Mouse (Mus musculus) MEL-GATA-1-ER (cell line): Measurements from ENCODE around the gene Olfr305.
"Not testable (repeated sequence)": the region's sequence is repeated elsewhere in the genome, so short reads cannot be mapped to it uniquely, and the experiment has no call there.

Experiments used
- DNase-seq: peaks from one replicate; pipeline ENCODE4 v3.0.0-alpha.2; 2012; ENCODE audit warnings: low read depth; ENCODE audit errors: extremely low read depth

Gene Olfr305

GRCm38 (mm10) chr7:86366828-86367227 lies at the start of gene Olfr305:
Gene Olfr305 (minus strand): TSS chr7:86366928.
- DNase-seq, result no peak

GRCm38 (mm10) chr7:86403546-86403945 lies 36.8 kb upstream of the Olfr305 start, which contains the start of gene Olfr301:
Gene Olfr301 (plus strand): TSS chr7:86403846.
- no peak for DNase-seq

DNA sequence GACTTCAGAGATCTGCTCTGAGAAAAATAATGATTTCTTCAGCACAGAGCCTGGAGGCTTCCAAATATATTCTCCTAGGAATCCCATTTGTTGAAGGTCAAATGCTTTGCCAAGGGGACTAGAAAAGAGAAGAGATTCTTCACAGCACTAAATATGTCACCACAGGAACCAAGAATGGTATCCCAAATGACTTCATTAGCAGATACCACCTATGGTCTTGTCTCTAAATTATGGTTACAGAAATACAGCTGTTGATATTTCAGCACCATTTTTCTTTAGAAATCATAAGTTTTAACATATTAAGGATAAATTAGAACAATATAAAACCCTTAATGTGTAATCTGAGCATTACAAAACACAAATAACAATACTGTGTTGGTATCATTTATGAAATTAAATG lies 31.0 kb upstream of the Olfr305 start, which contains the start of gene Olfr303:
Gene Olfr303 (minus strand): TSS at position 101 of the 400 bp plus-strand sequence.
- no peak for DNase-seq

DNA sequence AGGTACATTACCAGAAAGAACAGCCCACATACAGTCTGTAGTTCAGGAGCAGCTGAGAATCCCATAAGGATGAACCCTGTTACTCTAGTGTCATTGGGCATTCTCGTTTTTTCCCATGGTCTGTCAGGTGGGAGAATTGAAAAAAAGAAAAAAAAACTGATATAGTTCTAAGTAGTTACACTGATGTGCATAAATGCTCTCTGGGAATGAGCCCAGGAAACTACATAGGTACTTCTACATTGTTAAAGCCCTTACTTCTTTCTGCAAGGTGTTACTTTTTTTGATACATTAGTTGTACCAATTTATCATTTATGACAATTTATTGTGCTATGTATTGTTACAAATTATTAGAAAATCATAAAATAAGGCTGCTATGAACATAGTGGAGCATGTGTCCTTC lies 19.8 kb upstream of the Olfr305 start, which contains the start of gene Olfr304:
Gene Olfr304 (minus strand): TSS at position 101 of the 400 bp plus-strand sequence.
- no peak for DNase-seq

- no peak for DNase-seq
Observed at GRCm38 (mm10) chr7:86385769-86386168, 19.0 kb upstream of the Olfr305 start.

DNA sequence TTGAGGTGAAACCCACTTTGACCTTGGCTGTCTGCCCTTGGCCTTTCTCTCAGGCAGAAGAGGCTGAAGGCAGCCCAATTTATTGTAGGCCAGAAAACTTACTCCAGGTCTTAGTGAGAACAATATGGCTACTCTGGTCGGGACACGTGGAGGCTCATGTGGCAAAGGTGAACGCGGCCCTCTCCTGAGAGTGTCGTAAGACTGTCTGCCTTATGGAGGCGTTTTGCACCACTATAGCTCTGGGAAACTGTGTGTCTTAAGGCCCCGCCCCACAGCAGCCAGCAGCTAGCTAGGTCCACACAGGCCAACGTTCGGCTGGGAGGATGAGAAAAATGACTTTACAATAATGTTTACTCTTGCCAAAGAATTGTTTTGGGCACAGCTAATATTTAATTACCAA lies 20.4 kb downstream of the Olfr305 start:
- not testable (repeated sequence) for DNase-seq

- no peak for DNase-seq
Observed at GRCm38 (mm10) chr7:86344253-86344652, 22.5 kb downstream of the Olfr305 start.

GRCm38 (mm10) chr7:86342881-86343565 lies 23.7 kb downstream of the Olfr305 start:
- no peak for DNase-seq

DNA sequence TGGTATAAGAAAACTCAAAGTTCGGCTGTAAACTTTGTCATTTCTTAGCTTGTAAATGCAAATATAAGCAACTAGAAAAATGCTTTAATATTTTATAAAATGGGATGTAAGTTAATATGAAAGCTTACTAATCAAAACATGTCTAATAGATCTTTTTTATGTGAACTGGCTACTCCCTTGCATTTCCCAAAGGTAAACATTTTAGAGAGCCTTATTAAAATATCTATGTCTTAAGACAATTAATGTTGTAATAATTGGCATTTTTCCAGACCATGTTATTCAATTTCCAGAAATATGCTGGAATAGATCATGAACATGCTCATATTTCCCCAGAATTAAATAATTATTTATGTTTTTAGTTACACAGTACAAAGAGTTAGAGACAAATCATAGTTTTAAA lies 29.2 kb downstream of the Olfr305 start, which contains the start of gene Olfr307:
Gene Olfr307 (minus strand): TSS at position 101 of the 400 bp plus-strand sequence.
- no peak for DNase-seq

GRCm38 (mm10) chr7:86325530-86325929 lies 41.2 kb downstream of the Olfr305 start, which contains the start of gene Olfr308:
Gene Olfr308 (minus strand): TSS chr7:86325630.
- DNase-seq, result no peak

- DNase-seq, result no peak
Observed at GRCm38 (mm10) chr7:86321323-86321722, 45.4 kb downstream of the Olfr305 start.

DNA sequence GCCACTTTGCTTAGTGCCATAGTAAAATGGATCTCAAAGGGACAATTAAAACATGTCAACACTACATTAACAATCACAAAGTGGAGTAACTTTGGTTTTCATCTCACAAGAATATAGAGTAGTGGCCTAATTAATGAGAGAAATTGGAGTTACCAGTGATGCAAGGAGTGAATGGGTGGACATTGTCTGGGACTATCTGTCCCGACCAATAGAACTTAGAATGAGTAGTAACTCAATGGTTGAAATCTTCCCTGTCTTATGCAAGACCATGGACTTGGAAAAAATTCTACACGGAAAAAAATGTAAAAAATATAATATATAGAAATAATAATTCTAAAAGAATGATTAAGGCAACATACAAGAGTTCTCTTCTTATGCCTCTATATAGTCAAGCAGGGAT lies 53.1 kb downstream of the Olfr305 start, which contains the start of gene Olfr309:
Gene Olfr309 (minus strand): TSS at position 101 of the 400 bp plus-strand sequence.
- no peak for DNase-seq
